Mouse (Mus musculus) limb, embryonic 12.5 days (tissue): ENCODE data around the gene Fam241a. TPM values are rescaled to one million over a fixed set of nuclear protein-coding genes. Genes with fewer than 3 reads are reported as not detected.

Source experiments
- ATAC-seq: fragments of 200-750 bp; cut with Nextera tagmentation; 2 replicates; pipeline ENCODE4 v1.8.0; 2017; ENCODE audit warnings: low read depth, moderate TSS enrichment; ENCODE audit not compliant: insufficient number of reproducible peaks, insufficient read depth, low FRiP score, low TSS enrichment
- H3K27ac ChIP-seq: fragments of 300-500 bp; sonication (generic); 2 replicates; pipeline ENCODE4 v1.5.1; 2016; ENCODE audit warnings: mild to moderate bottlenecking, moderate library complexity
- H3K27me3 ChIP-seq: fragments of 300-500 bp; sonication (generic); 2 replicates; pipeline ENCODE4 v1.6.1; 2016; ENCODE audit warnings: mild to moderate bottlenecking, moderate library complexity
- H3K36me3 ChIP-seq: fragments of 300-500 bp; sonication (generic); 2 replicates; pipeline ENCODE4 v1.6.1; 2016; ENCODE audit warnings: mild to moderate bottlenecking, moderate library complexity
- H3K4me1 ChIP-seq: fragments of 300-500 bp; sonication (generic); replicated peaks from 2 replicates; pipeline ENCODE4 v1.6.1; 2016
- H3K4me2 ChIP-seq: fragments of 300-500 bp; sonication (generic); 2 replicates; pipeline ENCODE4 v1.6.1; 2016; ENCODE audit warnings: mild to moderate bottlenecking, moderate library complexity
- H3K4me3 ChIP-seq: fragments of 300-500 bp; sonication (generic); replicated peaks from 2 replicates; pipeline ENCODE4 v1.5.1; 2016; ENCODE audit warnings: mild to moderate bottlenecking
- H3K9ac ChIP-seq: fragments of 300-500 bp; sonication (generic); replicated peaks from 2 replicates; pipeline ENCODE4 v1.6.1; 2016; ENCODE audit warnings: mild to moderate bottlenecking, moderate library complexity
- H3K9me3 ChIP-seq: fragments of 300-500 bp; sonication (generic); 2 replicates; pipeline ENCODE4 v1.6.1; 2016; ENCODE audit warnings: mild to moderate bottlenecking, moderate library complexity
- WGBS: fragments of 180-500 bp; shearing (Covaris S2); methylation state at CpG from one replicate; pipeline ENCODE4 v1.1.7; 2016; 5-methylcytosine and 5-hydroxymethylcytosine counted together
- polyA plus RNA-seq: library from polyadenylated mRNA; unstranded; fragments of >200 nt; fragmentation: Nextera tagmentation; extraction: Ambion mirVana; gene quantifications from 2 replicates; pipeline ENCODE4 v1.2.1, GENCODE M21; 2016

Gene Fam241a
- polyA plus RNA-seq, 1 experiment from 2014 or later: 3.6 TPM

DNA sequence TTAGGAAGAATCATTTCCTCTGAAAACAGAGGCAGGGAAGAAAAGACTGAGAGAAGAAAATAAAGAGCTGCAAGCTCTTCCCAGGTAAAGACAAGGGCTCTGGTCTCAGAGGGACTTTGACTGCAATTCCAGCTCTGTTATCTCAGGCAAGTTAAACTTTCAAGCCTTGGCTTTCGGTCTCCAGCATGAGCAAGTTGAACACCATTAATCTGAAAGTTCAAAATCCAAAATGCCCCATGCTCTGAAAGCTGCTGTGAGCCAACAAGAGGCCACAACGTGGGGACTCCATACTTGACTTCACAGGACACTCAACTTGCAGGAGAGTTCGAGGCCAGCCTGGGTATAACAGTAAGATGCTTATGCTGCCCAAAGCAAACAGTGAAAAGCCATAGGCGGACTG, 62.1 kb downstream of the Fam241a start:
- 87% methylated on average over 4 of the region's 4 CpGs for WGBS

DNA sequence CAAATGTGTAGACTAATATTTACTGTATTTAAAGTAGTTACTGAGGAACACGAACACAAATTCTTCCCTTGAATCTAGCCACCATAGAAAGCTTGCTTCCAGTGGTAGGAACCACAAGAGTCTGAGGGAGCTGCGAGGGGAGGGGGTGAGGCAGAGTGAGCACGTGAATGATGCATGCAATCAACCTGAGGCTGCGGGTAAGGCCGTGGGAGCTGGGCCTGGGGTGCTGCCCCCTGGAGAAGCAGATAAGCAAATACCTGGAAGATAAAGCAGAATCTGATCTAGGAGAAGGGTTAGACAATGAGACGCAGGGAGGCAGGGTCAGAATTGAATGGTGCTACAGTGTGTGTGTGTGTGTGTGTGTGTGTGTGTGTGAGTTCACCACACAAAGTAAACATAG, 65.0 kb downstream of the Fam241a start:
- 69% methylated on average over 6 of the region's 6 CpGs for WGBS
- H3K9me3 ChIP-seq: no peaks in the 10 kb centered on the region
- H3K27me3 ChIP-seq: no peaks in the 10 kb centered on the region
- H3K4me1 ChIP-seq: peaks cover 19% of the 10 kb centered on the region
- no peak overlapping the region for H3K4me2 ChIP-seq
- H3K9ac ChIP-seq: no peak overlapping the region
- no peak overlapping the region for H3K4me3 ChIP-seq
- ATAC-seq: no peak
- no peak overlapping the region for H3K27ac ChIP-seq
- H3K36me3 ChIP-seq: 0 out of 2 replicates have a peak, but pooled peaks cover 7% of the 10 kb centered on the region

More for the DNA sequence above, 62.1 kb downstream of the Fam241a start:
- no peak overlapping the region for H3K9ac ChIP-seq
- no peaks in the 10 kb centered on the region for H3K9me3 ChIP-seq
- H3K4me1 ChIP-seq: peaks cover 12% of the 10 kb centered on the region
- no peak for ATAC-seq
- H3K4me2 ChIP-seq: no peak overlapping the region
- no peak overlapping the region for H3K27ac ChIP-seq
- H3K4me3 ChIP-seq: no peak overlapping the region
- H3K27me3 ChIP-seq: no peaks in the 10 kb centered on the region
- 0 out of 2 replicates have a peak, but pooled peaks cover 7% of the 10 kb centered on the region for H3K36me3 ChIP-seq

GRCm38 (mm10) chr3:127830183-127830582, 65.9 kb downstream of the Fam241a start:
- whole genome bisulfite sequencing: 78% methylated on average over 10 of the region's 10 CpGs
- Histone ChIP-seq H3K4me1 (peaks cover 10% of the 10 kb centered on the region), H3K4me2 (no peak overlapping the region), H3K9ac (no peak overlapping the region), H3K36me3 (0 out of 2 replicates have a peak, but pooled peaks cover 7% of the 10 kb centered on the region), H3K27ac (no peak overlapping the region), H3K27me3 (no peaks in the 10 kb centered on the region), H3K9me3 (no peaks in the 10 kb centered on the region), H3K4me3 (no peak overlapping the region)
- no peak for ATAC-seq

DNA sequence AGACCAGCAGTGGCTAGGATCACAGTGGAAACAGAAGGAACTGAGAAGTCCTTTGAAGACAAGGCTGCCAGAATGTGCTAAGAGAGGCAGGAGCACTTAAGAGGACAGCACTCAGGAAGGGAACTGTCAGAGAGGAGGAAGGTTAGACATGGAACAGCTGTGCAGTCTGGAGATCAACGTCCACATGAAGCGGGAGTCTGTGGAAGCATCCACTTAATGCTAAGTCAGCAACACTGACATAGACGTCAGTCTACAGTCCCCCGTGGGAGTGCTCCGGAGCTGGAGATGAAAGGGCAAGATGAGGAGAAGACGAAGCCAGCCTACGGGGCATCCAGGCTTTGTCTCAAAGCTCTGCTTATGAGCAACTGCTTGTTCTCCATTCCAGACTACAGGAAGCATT, 69.0 kb downstream of the Fam241a start:
- H3K27ac ChIP-seq: no peak overlapping the region
- no peak for ATAC-seq
- no peak overlapping the region for H3K9ac ChIP-seq
- 53% methylated on average over 7 of the region's 7 CpGs for WGBS
- H3K4me1 ChIP-seq: peaks cover 21% of the 10 kb centered on the region
- H3K27me3 ChIP-seq: no peaks in the 10 kb centered on the region
- H3K9me3 ChIP-seq: no peaks in the 10 kb centered on the region
- no peak overlapping the region for H3K4me2 ChIP-seq
- H3K36me3 ChIP-seq: peaks cover 10% of the 10 kb centered on the region
- H3K4me3 ChIP-seq: no peak overlapping the region

DNA sequence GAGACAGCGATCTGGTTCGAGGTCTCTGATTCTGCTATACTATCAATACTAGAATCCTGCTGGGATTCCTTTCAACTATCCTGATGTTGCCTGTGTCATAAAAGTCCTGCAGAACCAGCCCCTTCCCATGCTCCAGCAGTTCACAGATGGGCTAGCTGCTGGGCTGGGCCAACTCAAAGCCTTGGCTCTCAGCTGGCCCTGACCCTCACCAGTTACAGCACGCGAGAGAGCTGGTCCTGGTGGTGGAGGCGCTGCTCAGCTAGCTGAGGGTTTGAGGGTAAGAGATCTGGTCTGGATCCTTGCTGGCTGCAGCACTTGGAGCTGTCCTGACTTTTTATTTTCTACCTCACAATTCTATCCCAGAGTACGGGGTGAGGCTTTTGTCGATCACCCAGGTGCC, 69.6 kb downstream of the Fam241a start:
- 77% methylated on average over 7 of the region's 7 CpGs for WGBS
- H3K4me1 ChIP-seq: peaks cover 21% of the 10 kb centered on the region
- ATAC-seq: no peak

DNA sequence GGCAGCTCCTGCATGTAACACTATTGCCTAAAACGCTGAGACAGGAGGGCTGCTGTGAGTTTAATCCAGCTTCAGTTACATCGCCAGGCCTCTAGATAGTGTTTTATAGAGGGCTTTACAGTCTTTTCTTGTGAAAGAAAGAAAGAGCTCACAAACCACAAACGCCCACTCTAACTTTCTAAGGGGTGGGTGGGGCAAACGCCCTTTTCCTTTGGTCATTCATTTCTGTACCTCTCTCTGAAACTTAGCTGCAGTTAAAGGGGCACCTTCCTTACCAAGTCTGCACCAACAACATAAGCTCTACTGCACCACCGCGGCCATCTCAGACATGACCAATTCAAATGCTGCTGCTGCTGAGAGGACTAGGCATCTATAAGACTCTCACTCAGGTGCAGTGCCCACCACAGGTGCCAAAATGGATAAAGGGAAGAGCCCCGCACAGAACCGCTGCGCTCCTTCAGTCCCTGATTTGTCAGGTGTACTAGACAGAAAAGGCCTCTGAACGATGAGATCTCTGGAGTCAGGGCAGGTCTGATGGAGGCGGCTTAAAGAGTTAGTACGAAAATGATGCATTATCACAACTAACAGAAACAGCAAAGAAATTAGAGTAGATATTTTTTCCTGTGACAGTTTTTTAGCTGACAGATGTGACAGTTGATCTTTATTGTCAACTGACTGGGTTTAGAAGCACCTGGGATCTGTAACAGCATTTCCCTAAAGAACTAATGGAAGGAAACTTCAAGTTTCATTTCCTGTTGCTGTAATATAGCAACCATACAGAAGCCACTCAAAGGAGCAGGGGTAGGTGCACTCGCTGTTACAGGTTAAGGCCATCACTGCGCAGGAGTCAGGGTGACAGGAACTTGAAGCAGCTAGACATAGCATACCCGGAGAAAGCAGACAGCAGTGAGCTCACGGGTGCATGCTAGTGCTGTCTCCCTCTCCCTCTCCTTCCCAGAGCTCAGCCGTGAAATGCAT, 71.9 kb downstream of the Fam241a start:
- H3K9ac ChIP-seq: no peak overlapping the region
- H3K27ac ChIP-seq: no peak overlapping the region
- H3K9me3 ChIP-seq: no peaks in the 10 kb centered on the region
- H3K36me3 ChIP-seq: peaks cover 18% of the 10 kb centered on the region
- H3K27me3 ChIP-seq: no peaks in the 10 kb centered on the region
- 79% methylated on average over 17 of the region's 17 CpGs for WGBS
- no peak overlapping the region for H3K4me2 ChIP-seq
- no peak for ATAC-seq
- H3K4me3 ChIP-seq: no peak overlapping the region
- peaks cover 21% of the 10 kb centered on the region for H3K4me1 ChIP-seq

More for the DNA sequence above, 69.6 kb downstream of the Fam241a start:
- no peak overlapping the region for H3K9ac ChIP-seq
- H3K4me2 ChIP-seq: no peak overlapping the region
- H3K36me3 ChIP-seq: peaks cover 11% of the 10 kb centered on the region
- H3K27me3 ChIP-seq: no peaks in the 10 kb centered on the region
- no peak overlapping the region for H3K4me3 ChIP-seq
- no peaks in the 10 kb centered on the region for H3K9me3 ChIP-seq
- no peak overlapping the region for H3K27ac ChIP-seq

- H3K9me3 ChIP-seq: no peaks in the 10 kb centered on the region
These were observed 74.9 kb downstream of the Fam241a start for GRCm38 (mm10) chr3:127821209-127821608.

GRCm38 (mm10) chr3:127820400-127820799, 75.7 kb downstream of the Fam241a start:
- Histone ChIP-seq H3K27ac (no peak overlapping the region), H3K36me3 (peaks cover 31% of the 10 kb centered on the region), H3K4me1 (peaks cover 33% of the 10 kb centered on the region), H3K9me3 (no peaks in the 10 kb centered on the region), H3K4me3 (no peak overlapping the region), H3K27me3 (no peaks in the 10 kb centered on the region), H3K9ac (no peak overlapping the region), H3K4me2 (no peak overlapping the region)
- WGBS: 89% methylated on average over 1 of the region's 1 CpGs
- ATAC-seq: no peak

More at GRCm38 (mm10) chr3:127821209-127821608, 74.9 kb downstream of the Fam241a start:
- 84% methylated on average over 5 of the region's 5 CpGs for WGBS
- Histone ChIP-seq H3K27me3 (no peaks in the 10 kb centered on the region), H3K9ac (no peak overlapping the region), H3K4me1 (peaks cover 31% of the 10 kb centered on the region), H3K36me3 (peaks cover 28% of the 10 kb centered on the region), H3K4me3 (no peak overlapping the region), H3K27ac (no peak overlapping the region), H3K4me2 (no peak overlapping the region)
- ATAC-seq: no peak

Other genes starting within 250 kb of the Fam241a start
- gene Alpk1, start 115.8 kb downstream of the Fam241a start, polyA plus RNA-seq: 0.46 and 0.74 TPM in 2 replicates
- gene Tifa, start 106.5 kb downstream of the Fam241a start, polyA plus RNA-seq: 1.6 and 2.1 TPM in 2 replicates
- 64.8 and 69.4 TPM in 2 replicates for gene Ap1ar, start 58.8 kb downstream of the Fam241a start, polyA plus RNA-seq